Mouse (Mus musculus): Measurements from ENCODE around the gene Nr3c2.
A peak's percentile ranks its signal among the peaks of the same experiment; 100 is the strongest.

Nr3c2 gene

GRCm38 (mm10) chr8:77250094-77250493 is 350.9 kb downstream of the Nr3c2 start:
- no peak for DNase-seq (ENCODE audit: low spot score)

DNA sequence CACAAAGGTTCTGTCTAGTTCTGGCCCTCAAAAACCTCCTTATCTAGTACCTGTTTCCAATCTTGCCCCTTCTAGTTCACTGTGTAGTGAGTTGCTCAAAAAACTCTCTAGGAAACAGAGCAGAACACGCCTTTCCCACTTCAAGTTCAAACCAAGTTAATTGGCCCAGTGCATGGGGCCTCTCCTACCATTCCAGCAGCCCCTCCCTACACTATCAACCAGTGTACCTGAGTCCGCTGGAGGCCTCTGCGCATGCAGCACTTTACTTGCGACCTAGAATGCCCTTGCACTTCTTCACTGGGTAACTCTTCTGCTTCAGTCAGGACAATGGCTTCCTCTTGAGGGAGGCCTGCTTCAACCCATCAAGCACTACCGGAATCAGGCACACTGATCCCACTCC is 351.9 kb downstream of the Nr3c2 start:
- no peak for DNase-seq (ENCODE audit: low spot score)

GRCm38 (mm10) chr8:77254466-77254865 is 355.2 kb downstream of the Nr3c2 start:
- DNase-seq (ENCODE audit: low spot score), result no peak

DNA sequence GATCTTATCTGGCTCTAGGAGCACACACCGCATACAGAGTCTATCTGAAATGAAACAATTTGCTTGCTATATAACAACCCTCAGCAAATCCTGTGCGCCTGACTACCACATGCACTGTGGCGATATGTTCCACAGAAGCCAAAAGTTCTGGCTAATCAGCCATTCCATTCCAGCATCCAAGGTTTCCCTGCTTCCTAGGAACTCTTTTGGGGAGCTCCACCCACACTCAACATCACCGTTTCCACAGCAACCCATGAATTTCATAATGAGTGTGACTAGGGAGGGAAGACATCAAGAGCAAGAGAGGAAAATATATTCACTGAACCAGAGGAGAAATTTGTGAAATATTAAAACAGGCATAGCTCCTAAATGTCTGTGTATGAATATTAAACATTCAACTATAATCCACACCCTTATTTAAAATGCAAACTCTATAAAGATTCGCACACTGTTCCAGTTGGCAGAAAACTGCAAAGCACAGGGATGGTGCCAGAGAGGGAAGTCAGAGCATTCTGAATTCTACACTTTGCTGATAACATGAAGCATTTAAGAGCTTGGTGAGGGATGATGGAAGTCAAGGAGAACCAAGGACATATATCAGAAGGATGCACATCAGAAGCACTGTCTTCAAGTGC is 357.3 kb downstream of the Nr3c2 start:
- DNase-seq (ENCODE audit: low spot score), result no peak

- no peak for DNase-seq (ENCODE audit: low spot score)
These were observed 357.8 kb downstream of the Nr3c2 start for GRCm38 (mm10) chr8:77257085-77257451.

DNA sequence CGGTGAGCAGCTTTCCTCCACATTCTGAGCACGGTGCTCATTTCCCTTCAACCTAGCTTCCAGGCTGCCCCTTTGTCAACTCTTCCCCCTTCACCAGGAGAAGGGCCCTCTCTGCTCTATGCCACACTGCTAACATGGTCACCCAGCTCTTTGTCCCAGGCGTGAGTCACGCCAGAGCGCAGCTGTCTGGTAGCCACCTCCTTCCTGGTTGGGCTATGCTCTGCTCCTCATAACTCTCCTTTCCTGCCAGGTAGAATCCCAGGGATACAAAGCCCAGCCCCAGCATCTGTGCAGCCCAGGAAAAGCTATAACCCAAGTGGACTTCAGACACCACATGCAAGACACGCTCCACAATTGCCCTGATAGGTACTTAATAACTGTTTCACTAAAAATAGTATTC is 362.0 kb downstream of the Nr3c2 start:
- no peak for DNase-seq (ENCODE audit: low spot score)

- peak; percentile 18 for DNase-seq (ENCODE audit: low spot score)
These were observed 363.2 kb downstream of the Nr3c2 start for GRCm38 (mm10) chr8:77262216-77263009.

DNA sequence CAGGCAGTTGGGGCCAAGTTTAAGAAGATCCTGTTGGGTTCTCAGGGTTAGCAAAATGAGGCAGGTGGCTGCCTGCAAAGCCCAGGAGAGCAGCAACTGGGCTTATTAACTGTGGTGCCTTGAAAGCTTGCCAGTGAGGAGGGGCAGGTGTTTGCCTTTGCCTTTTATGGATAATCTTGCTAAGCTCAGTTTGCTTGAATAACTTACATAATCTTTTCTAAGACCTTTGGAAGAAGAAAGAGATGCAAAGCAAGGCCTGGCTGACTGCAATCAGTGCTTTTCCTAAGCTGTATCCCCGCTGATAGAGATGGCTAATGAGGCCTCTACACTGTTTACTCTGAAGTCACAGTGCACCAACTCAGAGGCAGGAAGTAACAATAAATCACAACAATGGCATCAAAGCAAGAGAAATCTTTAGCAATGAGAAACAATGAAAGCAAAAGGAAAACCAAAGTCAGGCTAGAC is 368.7 kb downstream of the Nr3c2 start:
- no peak for DNase-seq (ENCODE audit: low spot score)

- DNase-seq (ENCODE audit: low spot score), result no peak
These were observed 372.9 kb downstream of the Nr3c2 start for GRCm38 (mm10) chr8:77272136-77272535.

DNA sequence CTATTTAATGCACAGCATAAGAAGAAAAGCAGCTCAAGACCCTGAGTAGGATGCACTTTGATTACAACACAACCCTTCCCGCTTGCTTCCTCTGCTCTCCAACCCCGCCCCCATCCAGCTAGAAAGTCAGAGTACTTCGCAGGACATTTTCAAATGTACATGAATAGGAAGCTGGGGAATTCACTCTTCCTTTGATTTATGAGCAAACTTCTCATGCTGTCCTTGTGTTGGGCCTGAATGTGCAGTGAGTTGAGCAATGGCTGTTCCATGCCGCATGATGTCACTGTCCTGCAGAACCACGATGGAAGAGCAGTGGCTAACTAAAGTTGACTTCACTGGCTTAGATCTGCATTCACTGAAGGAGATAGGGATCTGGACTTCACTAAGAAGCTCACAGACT is 376.3 kb downstream of the Nr3c2 start:
- DNase-seq (ENCODE audit: low spot score), result no peak

DNA sequence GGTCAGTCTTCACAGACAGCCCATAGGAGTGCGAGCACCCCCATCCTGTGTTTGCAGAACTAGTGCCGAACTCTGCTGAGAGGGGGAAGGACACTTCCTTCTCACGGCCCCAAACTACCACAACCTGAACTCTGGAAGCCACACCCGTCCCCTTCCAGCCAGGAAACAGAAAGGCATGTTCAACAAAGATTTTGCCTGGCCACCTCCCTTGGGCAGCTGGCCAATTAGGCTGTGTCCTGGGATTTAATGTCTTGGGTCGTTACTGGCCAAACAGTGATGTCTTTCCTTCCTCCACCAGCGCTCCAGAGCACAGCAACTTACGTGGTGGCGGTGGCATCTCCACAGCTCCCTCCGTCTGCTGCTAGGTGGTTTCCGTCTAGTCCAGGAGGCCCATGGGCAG is 377.6 kb downstream of the Nr3c2 start:
- peak; percentile 48 for DNase-seq (ENCODE audit: low spot score)

DNA sequence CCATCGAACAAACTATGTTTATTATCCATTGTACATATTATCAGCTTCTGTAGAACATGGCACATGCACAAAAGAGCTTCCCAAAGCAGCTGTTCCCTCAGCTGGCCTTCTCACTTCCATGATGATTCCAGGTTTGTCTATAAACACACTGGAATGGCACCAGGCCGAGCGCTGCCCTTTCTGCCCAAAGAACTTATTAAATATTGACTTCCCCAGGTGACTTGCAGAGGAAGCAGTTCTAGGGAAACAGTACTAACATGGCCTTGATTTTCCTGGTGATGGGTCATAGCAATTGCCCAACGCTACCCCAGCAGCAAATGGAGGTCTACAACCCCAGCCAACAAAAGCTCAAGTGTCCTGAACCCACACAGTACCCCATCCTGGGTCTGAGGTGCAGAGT is 379.0 kb downstream of the Nr3c2 start:
- DNase-seq (ENCODE audit: low spot score), result no peak

GRCm38 (mm10) chr8:77279977-77280376 is 380.7 kb downstream of the Nr3c2 start:
- DNase-seq (ENCODE audit: low spot score), result no peak

GRCm38 (mm10) chr8:77282605-77283236 is 383.5 kb downstream of the Nr3c2 start:
- DNase-seq (ENCODE audit: low spot score), result no peak

DNA sequence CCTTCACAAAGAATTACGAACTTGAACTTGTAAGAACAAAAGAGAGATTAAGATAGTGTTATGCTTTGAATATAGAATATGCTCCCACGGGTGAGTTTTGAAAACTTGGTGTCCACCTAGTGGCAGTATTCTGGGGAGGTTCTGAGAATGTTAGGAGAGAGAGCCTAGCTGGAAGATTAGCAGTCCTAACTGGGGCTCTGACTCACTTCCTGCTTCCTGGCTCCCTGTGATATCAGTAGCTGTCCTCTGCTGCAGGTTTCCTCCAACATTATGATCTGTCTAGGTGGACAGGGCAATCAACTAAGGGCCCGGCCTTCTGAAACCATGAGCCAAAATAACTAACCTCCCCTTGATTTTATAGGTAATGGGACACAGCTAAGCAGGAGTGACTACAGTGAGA is 385.2 kb downstream of the Nr3c2 start:
- DNase-seq (ENCODE audit: low spot score), result no peak

DNA sequence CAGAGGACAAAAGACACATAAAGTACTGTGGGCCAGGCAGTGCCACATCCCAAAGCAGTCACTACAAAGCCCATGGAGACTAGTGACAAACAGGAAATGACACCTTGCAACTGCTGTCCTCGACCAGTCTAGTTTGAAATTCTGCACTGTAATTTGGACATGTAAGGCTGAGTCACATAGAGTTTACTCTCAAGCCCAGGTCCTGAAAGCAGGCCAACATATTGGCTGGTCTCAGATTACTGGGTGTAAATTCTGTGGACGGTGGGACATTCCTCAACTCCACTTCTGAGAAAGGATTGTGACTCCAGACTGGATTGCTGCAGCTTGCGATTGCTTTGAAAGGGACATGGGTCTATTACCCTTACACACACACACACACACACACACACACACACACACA is 388.8 kb downstream of the Nr3c2 start:
- DNase-seq (ENCODE audit: low spot score), result peak; percentile 15

- DNase-seq (ENCODE audit: low spot score), result no peak
These were observed 389.2 kb downstream of the Nr3c2 start for GRCm38 (mm10) chr8:77288492-77288891.

- no peak for DNase-seq (ENCODE audit: low spot score)
These were observed 392.9 kb downstream of the Nr3c2 start for GRCm38 (mm10) chr8:77292120-77292519.

DNA sequence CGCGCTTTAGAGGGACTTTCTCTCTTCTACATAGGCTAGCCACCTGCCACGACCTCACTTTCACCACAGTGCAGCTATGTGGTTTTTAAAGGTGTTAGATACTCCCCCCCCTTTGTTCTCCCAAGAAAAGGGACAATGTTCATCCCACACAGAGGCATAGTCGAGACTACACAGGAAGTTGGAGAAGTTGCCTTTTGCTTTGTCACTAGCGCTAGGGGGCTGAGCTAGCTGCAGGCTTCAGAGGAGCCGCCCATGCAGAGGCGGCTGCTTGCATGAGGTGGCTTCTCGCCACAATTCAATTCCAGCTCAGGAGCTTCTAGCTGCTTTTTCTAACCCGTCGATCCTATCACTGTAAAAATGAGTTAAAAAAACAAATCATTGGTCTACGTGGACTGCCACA is 393.4 kb downstream of the Nr3c2 start:
- DNase-seq (ENCODE audit: low spot score), result no peak

DNA sequence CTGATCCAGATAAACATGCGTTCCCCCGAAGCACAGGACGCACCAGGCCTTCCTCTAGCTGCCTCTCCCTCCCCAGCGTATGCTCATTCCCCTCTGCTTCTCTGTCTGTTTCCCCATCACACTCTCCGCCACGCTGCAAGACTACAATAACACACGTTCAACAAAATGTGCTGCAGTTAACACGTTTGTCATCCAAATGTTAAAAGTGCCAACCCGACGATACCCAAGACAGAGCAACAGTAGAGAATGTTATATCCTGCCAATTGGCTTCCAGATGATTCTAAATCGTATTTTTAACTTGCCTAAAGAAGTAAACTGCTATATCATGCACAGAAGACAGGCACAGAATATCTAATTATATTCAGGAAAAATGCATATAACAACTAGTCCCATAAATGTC is 395.4 kb downstream of the Nr3c2 start:
- no peak for DNase-seq (ENCODE audit: low spot score)

Measured in urinary bladder, postnatal 14 days (tissue).